Mouse (Mus musculus) ovary, postnatal 10 days (tissue): Measurements from ENCODE around the gene Ncl.
A peak's percentile ranks its signal among the peaks of the same experiment; 100 is the strongest.

ENCODE experiments used
- DNase-seq: peaks from one replicate; pipeline ENCODE4 v3.0.0; 2022; ENCODE audit warnings: low spot score

Ncl gene

DNA sequence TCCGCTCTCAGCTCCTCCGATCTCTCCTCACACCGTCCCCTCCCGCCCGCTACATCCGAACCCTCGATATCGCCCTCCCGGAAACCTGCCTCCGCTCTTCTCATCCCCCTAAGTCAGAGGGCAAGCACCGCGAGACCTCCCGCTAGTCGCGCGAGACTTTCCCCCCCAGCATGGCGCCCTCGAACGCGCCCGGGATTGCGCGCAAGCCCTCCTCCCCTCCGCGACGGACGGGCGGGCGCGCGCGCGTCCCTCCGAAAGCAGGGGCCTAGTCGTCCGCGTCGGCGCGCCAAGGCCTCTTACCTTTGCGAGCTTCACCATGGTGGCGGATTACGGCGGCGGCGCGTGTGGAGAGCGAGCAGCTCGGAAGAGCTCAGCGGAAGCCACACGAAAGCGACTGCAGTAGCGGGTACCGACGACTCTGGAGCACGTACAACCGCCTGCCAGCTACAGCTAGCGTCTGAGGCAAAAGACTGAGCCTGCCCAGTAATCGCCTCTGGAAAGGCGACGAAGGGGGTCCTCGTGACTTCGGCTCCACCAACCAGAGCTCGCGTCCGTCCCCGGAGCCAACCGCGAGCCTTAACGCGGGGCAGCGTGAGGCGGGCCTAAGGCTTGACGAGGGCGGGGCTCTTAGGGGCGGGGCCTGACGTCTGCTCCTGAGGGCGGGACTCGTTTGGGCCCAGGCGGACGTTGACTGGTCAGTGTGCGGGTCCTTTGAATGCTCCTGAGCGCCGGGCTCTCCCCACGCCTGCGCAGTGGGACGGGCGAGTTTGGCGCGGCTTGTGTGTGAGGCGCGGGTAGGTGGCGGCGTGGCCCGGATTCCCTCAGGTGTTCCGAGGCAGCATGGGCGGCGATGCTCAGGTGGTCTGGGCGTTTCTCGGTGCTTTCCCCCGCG is at the start of gene Ncl:
Ncl (minus strand) TSS at position 495 of the 892 bp plus-strand sequence.
- DNase-seq, result peak; percentile 92

DNA sequence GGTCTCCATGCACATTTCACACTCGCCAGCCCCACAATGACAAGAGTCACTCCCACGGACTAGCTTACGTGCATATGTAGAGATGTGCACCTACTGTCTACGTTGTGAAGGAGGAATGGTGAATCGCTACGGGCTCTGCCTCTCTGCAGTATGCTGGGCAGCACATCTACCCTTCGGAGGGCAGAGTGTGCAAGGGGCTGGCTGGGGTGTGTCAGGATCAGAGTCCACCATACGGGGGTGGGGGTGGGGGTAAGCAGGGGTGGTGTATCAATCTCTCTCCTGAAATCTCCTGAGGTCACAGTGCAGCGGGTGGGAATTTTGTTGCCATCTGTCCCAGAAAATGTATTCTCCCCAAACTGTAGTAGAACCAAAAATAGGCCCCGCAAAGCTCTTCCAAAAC is 49.3 kb upstream of the Ncl start:
- DNase-seq, result no peak

DNA sequence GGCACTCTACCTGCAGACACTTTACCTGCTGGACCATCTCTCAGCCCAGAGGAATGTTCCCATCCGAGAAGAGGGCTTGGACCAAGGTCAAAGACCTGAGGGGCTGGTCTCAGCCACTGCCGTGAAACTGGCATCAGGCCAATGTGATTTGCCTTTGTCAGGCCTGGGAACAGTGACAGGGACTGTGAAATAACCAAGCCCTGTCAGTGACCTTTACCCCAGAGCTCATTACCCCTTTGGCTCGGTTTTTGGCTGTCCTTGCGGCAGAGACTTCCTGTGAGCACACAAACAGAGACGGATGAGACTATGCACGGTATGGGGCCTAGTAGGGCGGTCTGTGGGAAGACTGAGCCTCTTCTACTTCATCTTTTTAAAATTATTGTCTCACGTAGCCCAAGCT is 47.7 kb upstream of the Ncl start:
- DNase-seq, result no peak

DNA sequence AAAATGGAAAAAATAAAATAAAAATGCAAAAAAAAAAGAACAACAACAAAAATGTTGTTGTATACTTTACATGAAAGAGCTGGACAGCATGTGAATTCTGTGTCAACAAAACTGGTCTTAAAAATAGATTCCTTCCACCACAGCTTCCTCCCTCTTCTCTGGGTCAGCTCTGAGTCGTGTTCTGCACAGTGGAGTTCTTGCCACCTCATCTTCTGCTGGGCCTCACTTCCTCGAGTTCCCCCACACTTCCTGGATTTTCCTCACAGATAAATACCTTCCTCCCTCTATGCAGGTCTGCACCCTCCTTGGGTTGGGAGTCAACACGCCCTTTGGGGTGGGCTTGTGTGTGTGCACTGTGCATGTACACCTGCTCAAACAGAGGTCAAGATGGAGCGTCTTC is 47.1 kb upstream of the Ncl start:
- no peak for DNase-seq

DNA sequence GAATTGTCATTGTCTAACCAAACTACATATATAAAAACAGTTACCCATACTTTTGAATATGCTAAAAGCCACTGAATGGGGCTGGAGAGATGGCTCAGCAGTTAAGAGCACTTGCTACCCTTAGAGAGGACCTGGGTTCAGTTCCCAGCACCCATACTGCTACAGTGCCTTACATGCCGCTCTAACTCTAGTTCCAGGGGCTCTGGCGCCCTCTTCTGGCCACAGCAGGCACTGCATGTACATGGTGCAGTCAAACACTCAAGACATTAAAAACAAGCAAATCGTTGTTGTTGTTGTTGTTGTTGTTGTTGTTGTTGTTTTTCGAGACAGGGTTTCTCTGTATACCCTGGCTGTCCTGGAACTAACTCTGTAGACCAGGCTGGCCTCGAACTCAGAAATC is 45.6 kb upstream of the Ncl start:
- DNase-seq, result no peak

DNA sequence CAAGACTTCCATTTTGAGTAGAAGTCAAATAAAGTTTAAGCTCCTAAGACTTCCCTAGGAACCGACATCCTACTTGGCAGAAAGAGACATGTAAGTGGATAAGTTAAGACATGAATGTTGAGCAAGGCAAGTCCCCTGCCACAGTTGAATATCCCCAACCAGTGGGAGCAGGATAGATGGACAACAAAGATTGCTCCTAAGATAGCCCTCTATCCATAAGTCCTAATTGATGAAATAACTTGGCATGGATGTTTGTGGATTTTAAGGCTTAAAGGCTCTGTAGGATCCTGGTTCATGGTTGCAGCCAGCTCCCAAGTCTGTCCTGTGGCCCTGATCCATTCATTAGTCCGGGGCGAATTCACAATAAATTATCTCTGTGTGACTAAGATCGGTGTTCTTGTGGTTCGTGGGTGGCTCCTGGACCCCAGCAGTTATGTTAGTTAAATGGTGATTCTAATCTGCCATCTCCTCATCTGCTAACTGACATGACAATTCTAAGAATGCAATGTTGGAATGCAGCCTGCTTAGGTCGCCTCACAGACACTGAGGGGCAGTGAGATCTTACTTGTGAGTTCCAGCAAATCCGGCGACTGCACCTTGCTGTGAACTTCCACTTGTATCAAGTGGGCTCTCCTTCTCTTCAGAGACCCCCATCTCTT is 41.0 kb upstream of the Ncl start:
- DNase-seq, result no peak

DNA sequence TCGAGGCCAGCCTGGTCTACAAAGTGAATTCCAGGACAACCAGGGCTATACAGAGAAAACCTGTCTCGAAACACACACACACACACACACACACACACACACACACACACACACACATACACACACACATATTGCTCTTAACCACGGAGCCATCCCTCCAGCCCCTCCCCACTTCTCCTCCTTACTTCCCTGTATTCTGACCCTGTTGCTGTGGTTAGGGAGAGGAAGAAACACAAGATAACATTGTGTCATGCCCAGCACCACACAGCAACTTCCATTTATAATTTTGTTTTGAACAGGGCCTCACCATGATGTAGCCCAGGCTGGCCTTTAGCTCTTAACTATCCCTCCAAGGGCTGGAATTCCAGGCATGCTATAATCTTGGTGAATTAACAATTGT is 40.1 kb upstream of the Ncl start:
- no peak for DNase-seq

DNA sequence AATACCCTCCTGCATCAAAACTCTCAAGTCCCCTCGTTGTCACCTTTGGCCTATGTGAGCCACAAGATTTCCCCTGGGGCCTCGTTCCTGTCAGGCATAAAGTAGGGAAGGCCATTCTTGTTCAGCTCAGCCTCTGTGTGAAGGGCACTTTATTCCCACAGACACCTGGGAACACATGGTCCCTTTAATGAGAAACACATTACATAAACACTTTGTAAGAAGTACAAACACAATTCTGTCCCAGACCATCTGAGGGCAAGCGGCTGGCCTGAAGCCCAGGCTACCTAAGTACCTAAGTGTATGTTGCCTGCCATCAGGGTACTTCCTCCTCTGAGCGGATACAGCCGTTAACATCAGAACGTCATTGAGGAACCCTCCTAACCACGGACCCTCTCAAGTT is 39.0 kb upstream of the Ncl start:
- no peak for DNase-seq

DNA sequence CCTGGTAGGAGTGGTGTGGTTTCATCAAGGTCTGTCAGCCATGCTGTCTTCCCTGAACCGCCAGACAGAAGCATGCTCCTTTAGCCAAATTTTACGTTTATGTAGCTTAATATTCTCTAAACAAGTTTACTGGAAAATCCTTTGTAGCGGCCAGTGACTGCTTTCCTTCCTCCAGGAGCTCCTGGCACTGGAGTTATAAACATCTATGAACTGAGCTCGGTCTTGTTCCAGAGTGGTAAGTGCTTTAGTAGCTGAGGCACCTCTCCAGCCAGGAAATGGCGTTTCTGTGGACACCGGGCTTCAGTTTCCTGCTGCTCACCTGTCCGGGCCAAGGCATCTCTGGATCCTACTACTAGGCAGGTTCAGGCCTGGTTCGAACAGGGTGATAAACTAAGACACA is 38.4 kb upstream of the Ncl start:
- DNase-seq, result no peak

DNA sequence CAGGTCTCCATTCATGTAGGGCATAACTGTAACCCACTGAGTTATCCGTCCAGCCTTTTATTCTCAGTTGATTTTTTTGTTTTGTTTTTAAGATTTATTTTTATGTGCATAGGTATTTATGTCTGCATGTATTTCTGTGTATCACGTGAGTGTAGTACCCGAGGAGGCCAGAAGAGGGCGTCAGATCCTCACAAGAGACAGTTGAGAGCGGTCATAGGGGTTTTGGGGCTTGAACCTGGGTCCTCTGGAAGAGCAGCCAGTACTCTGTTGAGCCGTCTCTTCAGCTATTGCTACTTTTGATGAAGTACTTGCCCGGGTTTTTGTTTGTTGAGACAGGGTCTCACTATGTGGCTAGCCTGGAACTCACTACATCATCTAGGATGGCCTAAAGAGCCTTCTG is 36.7 kb upstream of the Ncl start:
- DNase-seq, result no peak

DNA sequence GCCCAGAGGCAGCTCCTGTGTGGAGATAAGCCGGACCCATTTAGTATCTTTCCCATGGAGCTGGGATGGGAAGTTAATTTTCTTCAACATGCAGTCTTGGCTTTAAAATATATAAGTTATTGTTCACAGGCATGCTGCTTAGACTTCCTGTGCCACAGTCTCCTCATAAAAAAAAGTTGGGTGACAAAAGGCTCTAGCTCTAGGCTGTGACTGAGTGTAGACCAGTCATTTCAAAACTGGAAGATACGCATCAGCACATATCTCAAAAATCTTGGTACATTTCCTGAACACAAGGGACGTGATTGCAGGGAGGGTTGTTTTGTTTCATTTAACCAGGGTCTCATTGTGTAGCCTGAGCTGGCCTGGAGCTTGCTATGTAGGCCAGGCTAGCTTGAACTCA is 35.0 kb upstream of the Ncl start:
- no peak for DNase-seq

DNA sequence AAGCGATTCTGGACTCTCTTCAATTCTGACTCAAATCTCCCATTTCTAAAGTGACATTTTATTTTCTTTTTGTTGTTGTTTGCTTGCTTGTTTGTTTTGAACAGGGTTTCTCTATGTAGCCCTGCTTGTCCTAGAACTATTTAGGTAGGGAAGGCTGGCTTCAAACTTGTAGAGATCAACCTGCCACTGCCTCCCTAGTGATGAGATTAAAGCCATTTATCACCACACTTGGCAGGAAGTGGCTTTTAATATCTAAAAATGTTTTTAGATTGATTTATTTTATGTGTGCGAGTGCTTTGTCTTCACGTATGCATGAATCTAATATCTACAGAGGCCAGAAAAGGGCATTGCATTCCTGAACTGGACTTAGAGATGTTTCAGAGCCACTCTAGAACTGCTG is 34.0 kb upstream of the Ncl start:
- DNase-seq, result no peak

DNA sequence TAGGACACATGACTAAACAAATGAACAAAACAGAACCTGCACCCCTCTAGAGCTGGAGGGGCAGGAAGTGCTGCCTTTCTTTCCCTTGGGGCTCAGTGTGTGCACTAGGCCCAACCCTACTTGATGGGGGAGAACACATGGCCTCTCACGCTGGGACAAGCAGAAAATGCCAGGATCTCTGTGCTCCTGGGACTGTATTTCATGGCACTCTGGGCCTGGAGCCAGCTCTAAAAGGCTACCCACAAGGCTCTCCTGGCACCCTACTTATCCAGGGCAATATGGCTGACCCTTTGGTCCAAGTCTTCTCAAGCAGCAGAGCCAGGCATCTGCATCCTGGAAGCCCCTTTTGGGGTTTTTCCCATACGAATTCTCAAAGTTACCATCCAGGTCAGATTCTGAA is 32.2 kb upstream of the Ncl start:
- DNase-seq, result no peak

DNA sequence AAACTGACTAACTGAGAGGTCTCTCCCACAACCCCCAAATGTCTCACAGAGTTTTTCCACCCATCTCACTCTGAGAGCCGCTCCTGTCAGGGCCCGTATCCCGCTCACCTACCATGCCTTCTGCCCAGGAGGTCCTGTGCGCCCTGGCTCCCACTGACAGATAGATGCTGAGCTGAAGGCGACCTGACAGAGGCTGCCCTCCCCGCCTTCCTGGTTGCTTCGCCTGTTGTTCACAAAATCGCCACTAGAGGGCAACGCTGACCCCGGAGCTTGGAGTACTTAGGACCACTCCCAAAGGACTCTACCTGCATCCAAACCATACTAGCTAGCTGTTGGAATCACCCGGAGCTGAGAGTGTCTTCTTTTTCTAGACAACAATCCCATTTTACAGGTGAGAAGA is 30.0 kb upstream of the Ncl start:
- DNase-seq, result peak; percentile 58

DNA sequence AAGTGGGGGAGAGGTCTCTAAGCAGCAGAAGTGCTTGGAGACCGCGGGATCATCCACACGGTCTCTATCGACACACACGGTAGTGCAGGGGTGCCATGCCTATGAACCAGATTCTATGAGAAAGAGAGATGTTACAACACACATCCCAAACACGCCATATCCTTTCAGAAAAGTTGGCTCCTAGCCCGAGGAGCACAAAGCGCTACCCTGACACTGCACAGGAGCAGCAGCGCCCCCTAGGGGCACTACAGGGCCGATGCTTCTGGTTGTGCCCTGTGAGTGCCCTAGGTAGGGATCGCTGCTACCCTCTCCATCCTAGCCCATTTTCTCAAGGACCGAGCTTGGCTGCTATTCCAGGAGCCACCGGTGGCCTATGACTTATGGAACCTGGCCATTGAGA is 21.8 kb upstream of the Ncl start:
- DNase-seq, result no peak

DNA sequence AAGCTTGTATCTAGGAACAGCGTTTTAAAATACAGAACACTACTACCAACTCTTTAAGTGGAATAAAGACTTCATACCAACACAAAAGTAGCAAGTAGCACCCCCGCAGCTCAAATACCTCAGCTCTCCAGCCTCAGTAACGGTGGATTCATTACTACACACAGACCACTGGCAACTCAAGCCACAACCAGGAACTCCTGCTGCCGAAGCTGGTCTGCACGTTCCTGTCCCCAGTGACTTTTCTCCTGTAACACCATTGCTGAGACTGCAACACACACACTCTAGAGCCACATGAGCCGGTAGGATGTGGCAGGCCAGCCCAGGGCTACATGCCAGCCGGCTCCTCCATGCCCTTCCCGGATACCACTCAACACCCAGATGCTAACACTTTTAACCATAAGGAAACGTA is 20.0 kb upstream of the Ncl start:
- no peak for DNase-seq

DNA sequence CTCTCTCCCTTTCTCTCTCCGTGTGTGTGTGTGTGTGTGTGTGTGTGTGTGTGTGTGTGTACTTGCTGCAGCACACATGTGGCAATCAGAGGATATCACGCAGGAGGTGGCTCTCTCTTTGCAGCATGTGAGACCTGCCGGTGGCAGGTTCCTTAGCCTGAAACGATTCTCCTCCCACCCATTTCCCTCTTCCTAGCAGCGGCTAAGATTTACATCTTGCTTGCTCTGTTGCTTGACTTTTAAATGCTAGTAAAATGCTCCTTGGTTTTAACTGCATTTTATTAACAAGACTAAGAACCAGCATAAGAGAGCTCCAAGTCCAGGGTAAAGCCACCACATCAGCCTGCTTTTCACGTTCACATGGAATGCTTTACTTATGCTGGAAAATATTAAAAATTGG is 19.5 kb upstream of the Ncl start:
- DNase-seq, result no peak

DNA sequence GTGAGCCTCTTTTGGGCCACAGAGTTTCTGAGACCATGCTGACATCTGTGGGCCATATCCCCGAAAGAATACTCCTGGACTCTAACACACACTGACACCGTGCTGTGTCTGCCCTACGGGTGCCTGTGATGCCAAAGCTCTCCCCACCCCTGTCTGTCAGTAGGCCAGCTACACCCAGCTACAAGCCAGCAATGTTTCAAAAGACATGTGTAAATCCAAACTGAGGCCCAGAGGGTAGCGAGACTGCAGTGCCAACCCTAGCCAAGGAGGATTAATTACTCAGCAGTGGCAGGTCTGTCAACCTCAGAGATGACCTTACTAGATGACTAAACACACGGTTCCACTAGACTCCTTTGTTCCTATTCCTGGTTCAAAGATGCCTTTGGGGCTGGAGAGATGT is 17.2 kb upstream of the Ncl start:
- DNase-seq, result no peak

DNA sequence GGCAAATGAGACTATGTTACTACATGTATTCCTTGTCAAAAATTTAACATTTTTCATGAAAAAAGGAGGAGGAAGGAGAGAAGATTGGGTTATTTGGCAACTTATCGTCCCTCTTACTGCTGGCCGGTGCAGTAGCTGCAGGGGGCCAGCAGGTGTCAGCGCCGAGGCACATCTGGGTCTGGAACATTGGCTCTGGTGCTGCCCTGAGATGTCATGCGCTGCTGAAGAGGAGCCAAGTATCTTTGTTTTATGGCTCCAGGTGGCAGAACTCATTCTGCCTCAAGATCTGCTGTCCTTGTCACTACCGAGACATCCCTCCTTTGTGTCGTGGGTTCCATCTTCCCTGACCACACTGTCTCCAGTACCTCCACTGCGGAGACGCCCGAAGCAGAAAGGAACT is 12.8 kb upstream of the Ncl start:
- no peak for DNase-seq

DNA sequence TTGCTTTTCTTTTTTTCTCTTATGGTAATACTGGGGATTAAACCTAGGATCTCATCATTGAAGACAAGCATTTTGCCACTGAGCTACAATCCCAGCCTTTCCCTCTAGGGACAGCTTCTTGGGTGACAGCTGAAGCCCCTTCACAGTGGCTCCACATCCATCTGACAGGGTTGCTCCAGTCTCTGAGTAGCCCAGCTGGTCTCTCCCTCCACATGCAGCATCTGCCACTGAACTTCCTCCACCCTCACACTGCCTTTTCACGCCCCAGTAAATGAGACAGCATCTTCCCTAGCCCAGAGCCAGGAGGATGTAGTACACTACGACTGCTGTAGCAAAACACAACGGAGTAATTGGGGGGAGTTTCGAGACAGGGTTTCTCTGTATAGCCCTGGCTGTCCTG is 8.9 kb upstream of the Ncl start:
- no peak for DNase-seq

DNA sequence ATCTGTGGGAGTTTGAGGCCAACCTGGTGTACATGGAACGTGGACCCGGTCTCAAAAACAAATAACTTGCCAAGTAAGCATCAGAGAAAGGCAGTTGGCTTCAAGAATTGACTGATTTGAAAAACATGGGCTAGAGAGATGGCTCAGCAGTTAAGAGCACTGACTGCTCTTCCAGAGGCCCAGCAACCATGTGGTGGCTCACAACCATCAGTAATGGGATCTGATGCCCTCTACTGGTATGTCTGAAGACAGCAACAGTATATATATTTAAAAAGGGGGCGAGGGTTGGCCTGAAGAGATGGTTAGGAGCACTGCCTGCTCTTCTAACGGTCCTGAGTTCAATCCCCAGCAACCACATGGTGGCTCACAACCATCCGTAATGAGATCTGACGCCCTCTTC is 4.5 kb upstream of the Ncl start:
- DNase-seq, result no peak

DNA sequence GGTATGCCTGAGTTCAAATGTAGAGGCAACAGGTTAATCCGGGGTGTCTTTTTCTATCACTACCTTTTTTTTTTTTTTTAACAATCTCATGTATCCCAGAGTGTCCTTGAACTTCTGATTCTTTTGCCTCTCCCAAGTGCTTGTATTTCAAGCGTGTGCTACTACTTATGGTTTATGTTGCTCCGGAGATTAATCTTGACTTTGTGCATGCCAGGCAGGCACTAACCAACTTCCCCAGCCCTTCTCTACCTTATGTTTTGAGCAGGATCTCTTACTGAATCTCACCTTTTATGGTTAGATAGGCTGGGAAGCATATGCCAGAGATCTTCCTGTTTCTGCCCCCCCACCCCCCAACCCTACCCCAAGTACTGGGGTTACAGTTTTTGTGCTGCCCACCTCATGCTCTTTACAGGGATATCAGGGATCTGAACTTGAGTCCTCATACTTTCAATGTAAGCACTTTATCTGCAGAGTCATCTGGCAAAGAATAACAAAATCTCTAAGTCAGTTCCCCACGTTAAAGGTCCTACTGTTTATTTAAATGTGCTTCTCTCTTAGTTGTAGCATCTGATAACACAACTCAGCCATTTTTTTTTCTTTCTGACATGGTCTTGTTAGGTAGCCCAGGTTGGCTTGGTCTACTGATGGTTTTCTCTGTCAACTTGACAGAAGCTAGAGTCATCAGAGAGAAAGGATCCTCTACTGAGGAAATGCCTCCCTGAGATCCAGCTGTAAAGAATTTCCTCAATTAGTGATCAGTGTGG is 2.8 kb upstream of the Ncl start:
- DNase-seq, result no peak

DNA sequence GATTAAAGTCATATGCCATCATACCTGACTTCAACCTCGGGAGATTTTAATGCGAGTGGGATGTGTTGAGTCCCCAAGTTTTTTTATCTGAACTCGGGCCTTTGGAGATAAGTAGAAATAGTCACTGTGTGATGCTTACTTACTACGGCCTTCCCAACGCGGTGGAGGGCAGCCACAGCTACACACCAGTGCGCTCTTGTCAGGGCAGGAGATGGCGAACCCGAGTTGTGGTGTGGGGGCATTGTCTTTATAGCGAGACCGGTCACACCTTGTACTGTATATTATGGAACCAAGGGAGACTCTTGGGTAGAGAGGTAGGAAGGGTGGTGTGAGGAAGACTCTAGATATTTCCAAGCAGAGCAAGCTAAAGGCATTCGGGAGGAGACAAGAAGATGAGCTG is 1.2 kb upstream of the Ncl start:
- no peak for DNase-seq
